Mouse (Mus musculus): ENCODE data around the gene Stx6.

GRCm38 (mm10) chr1:155140076-155140475 is 18.4 kb upstream of the Stx6 start:
- TF ChIP-seq CTCF (IDR thresholded peaks at IDR 0.05; ENCODE audit: borderline replicate concordance, extremely low read depth, insufficient read depth, insufficient read length): peak; percentile 32; the same call in 1 of the 2 replicates
- no peak for TF ChIP-seq POLR2A (IDR thresholded peaks at IDR 0.05; ENCODE audit: borderline replicate concordance, extremely low read depth, insufficient read depth, insufficient read length, poor library complexity, severe bottlenecking)
